Mouse (Mus musculus): ENCODE data around the gene Lrrc4c. TPM values are rescaled to one million over a fixed set of nuclear protein-coding genes. Genes with fewer than 3 reads are reported as not detected.

Lrrc4c gene
- total and polyA plus RNA-seq, 2 experiments from 2014 or later: 51.8 to 66.4 TPM

DNA sequence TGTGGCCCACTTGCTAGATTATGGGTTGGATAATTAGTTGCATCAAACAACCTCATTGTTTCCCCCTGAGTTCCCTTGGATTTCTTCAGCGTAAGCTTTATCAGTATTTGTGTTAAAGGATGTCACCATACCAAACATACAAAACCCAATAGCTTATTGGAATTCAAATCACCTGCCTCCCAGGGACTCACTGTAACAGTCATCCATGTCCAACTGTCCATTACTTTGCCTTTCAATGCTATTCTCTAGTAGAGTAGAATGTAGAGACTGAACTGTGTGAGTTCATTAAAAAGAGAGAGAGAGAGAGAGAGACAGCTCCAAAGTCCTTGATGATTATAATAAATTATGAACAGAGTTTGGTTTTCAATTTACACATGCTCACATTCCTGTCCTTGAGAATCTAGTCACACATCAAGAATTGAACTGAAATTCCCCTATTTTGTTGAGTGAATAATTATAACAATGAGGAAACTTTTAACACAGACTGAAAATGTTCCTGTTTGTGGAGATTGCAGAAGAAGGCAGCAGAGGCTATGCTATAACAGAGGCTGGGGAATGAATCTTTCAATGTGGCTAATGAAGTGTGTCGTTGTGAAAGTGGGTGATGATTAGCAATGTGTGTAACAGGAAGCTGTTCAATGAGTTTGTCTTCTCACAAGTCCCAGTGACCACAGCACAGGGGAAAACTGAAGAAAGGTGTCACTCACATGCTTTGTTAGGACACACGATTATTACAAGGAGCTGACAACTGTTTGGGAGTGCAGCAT is 181.3 kb downstream of the Lrrc4c start:
- Histone ChIP-seq H3K4me2 (ENCODE audit: low read depth, low read length, poor library complexity, severe bottlenecking) (no peak overlapping the region), H3K4me3 (ENCODE audit: low read depth, low read length) (no peak overlapping the region), H3K9me3 (ENCODE audit: low read length) (no peaks in the 10 kb centered on the region), H3K4me1 (ENCODE audit: insufficient read depth, low read length) (no peaks in the 10 kb centered on the region), H3K27me3 (ENCODE audit: insufficient read depth, low read length) (no peaks in the 10 kb centered on the region), H3K27ac (ENCODE audit: low read depth, low read length) (no peak overlapping the region), H3K9ac (replicated peaks; ENCODE audit: low read length, poor library complexity, severe bottlenecking) (no peak overlapping the region), H3K36me3 (ENCODE audit: insufficient read depth, low read length) (no peaks in the 10 kb centered on the region)
- ATAC-seq (ENCODE audit: low FRiP score): no peak
- WGBS: 64% methylated on average over 3 of the region's 3 CpGs
- DNase-seq (ENCODE audit: low spot score): no peak
- TF ChIP-seq CTCF (IDR thresholded peaks at IDR 0.05): no peak

DNA sequence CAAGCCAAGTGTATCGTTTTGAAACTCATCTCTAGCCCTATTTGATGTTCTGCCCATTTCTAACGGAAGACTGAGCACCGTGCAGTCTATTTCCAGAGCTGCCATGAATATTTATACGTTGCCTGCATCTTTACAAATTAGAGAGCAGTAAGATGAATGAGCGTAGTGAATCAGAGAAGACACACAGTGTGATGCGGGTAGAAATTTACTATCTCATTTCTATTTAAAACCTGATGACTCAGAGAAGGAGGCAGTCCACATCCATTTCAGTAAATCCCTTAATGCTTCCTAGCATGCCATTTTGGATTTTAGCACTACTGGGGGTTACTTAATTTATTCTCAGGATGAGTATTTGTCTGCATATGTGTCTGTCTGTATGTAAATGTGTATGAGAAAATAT is 186.2 kb downstream of the Lrrc4c start:
- no peaks in the 10 kb centered on the region for H3K9me3 ChIP-seq (ENCODE audit: low read length)
- H3K27me3 ChIP-seq (ENCODE audit: insufficient read depth, low read length): no peaks in the 10 kb centered on the region
- H3K9ac ChIP-seq (replicated peaks; ENCODE audit: low read length, poor library complexity, severe bottlenecking): no peak overlapping the region
- no peak overlapping the region for H3K27ac ChIP-seq (ENCODE audit: low read depth, low read length)
- H3K4me2 ChIP-seq (ENCODE audit: low read depth, low read length, poor library complexity, severe bottlenecking): no peak overlapping the region
- H3K36me3 ChIP-seq (ENCODE audit: insufficient read depth, low read length): no peaks in the 10 kb centered on the region
- no peak for TF ChIP-seq CTCF (IDR thresholded peaks at IDR 0.05)
- H3K4me3 ChIP-seq (ENCODE audit: low read depth, low read length): no peak overlapping the region
- DNase-seq (ENCODE audit: low spot score): peak; percentile 38
- WGBS: 54% methylated on average over 6 of the region's 6 CpGs
- no peak for ATAC-seq (ENCODE audit: low FRiP score)
- no peaks in the 10 kb centered on the region for H3K4me1 ChIP-seq (ENCODE audit: insufficient read depth, low read length)

DNA sequence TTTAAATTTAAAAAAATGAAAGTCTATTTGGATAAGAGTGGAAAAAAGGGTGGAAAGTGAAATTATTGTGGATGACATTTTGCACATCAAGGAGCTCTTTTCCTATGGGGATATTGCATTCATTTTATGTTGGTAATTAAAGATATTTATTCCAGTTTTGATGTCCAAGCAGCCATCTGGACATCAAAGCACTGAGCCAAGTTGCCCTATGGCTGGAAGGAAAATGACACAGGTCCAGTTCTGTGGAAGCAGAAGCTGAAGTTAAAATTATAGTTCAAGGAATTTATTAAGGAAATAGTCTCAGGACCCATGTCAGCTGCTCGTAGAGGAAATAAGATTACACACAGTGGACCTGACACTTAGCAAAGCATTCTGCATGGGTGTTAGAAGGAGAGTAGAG is 187.7 kb downstream of the Lrrc4c start:
- H3K27me3 ChIP-seq (ENCODE audit: insufficient read depth, low read length): no peaks in the 10 kb centered on the region
- ATAC-seq (ENCODE audit: low FRiP score): no peak
- WGBS: 79% methylated on average over 1 of the region's 1 CpGs
- no peak for DNase-seq (ENCODE audit: low spot score)
- H3K4me1 ChIP-seq (ENCODE audit: insufficient read depth, low read length): no peaks in the 10 kb centered on the region
- H3K36me3 ChIP-seq (ENCODE audit: insufficient read depth, low read length): no peaks in the 10 kb centered on the region
- TF ChIP-seq CTCF (IDR thresholded peaks at IDR 0.05): no peak
- no peak overlapping the region for H3K4me2 ChIP-seq (ENCODE audit: low read depth, low read length, poor library complexity, severe bottlenecking)
- no peak overlapping the region for H3K27ac ChIP-seq (ENCODE audit: low read depth, low read length)
- no peak overlapping the region for H3K9ac ChIP-seq (replicated peaks; ENCODE audit: low read length, poor library complexity, severe bottlenecking)
- no peak overlapping the region for H3K4me3 ChIP-seq (ENCODE audit: low read depth, low read length)
- no peaks in the 10 kb centered on the region for H3K9me3 ChIP-seq (ENCODE audit: low read length)

DNA sequence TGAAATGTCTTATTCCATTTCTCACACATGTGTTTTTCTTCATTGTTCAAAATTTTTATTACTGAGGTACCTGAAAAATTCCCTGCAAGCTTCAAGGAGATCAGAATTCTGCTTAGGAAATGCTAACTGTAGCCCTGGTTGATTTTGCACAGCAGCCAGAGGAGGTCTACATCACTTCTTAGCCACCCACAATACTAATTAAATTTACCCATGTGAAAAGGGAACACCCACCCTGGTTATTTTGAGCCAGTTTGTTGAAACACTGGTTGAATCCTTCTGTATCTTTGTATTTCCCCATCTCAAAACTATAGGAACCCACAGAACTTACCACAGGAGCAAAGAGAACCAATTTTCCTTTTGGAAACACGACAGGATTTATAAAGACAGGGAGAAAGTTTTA is 191.0 kb downstream of the Lrrc4c start:
- no peak for TF ChIP-seq CTCF (IDR thresholded peaks at IDR 0.05)
- WGBS: 61% methylated on average over 1 of the region's 1 CpGs
- Histone ChIP-seq H3K27ac (ENCODE audit: low read depth, low read length) (no peak overlapping the region), H3K9ac (replicated peaks; ENCODE audit: low read length, poor library complexity, severe bottlenecking) (no peak overlapping the region), H3K4me2 (ENCODE audit: low read depth, low read length, poor library complexity, severe bottlenecking) (no peak overlapping the region), H3K9me3 (ENCODE audit: low read length) (no peaks in the 10 kb centered on the region), H3K4me3 (ENCODE audit: low read depth, low read length) (no peak overlapping the region), H3K27me3 (ENCODE audit: insufficient read depth, low read length) (no peaks in the 10 kb centered on the region), H3K36me3 (ENCODE audit: insufficient read depth, low read length) (no peaks in the 10 kb centered on the region), H3K4me1 (ENCODE audit: insufficient read depth, low read length) (no peaks in the 10 kb centered on the region)
- no peak for DNase-seq (ENCODE audit: low spot score)
- no peak for ATAC-seq (ENCODE audit: low FRiP score)

DNA sequence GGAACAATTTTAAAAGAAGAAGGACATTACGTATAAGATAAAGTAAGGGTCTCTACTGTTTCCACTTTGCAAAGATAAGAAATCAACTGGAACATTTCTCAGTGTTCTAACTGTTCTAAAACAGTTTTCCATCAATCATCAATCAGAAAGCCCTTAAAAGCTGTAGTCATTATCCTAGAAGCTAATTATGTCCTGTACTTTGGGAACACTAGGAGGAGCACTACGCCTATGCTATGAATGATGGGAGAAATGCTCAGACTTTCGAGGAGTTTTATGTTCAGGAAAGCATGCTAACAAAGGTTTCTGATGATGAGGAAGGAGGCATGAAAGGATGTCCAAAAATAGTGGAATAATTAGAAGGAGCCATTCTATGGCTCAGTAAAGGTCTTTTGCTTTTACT is 219.5 kb downstream of the Lrrc4c start:
- no peaks in the 10 kb centered on the region for H3K36me3 ChIP-seq (ENCODE audit: insufficient read depth, low read length)
- DNase-seq (ENCODE audit: low spot score) (no peak), ATAC-seq (ENCODE audit: low FRiP score) (no peak)
- H3K4me2 ChIP-seq (ENCODE audit: low read depth, low read length, poor library complexity, severe bottlenecking): no peak overlapping the region
- H3K27me3 ChIP-seq (ENCODE audit: insufficient read depth, low read length): no peaks in the 10 kb centered on the region
- no peak overlapping the region for H3K9ac ChIP-seq (replicated peaks; ENCODE audit: low read length, poor library complexity, severe bottlenecking)
- 0 out of 2 replicates have a peak, but pooled peaks have one; percentile 22 for TF ChIP-seq CTCF (IDR thresholded peaks at IDR 0.05)
- no peak overlapping the region for H3K4me3 ChIP-seq (ENCODE audit: low read depth, low read length)
- H3K9me3 ChIP-seq (ENCODE audit: low read length): no peaks in the 10 kb centered on the region
- 85% methylated on average over 3 of the region's 3 CpGs for WGBS
- H3K27ac ChIP-seq (ENCODE audit: low read depth, low read length): no peak overlapping the region
- H3K4me1 ChIP-seq (ENCODE audit: insufficient read depth, low read length): no peaks in the 10 kb centered on the region

GRCm38 (mm10) chr2:96547171-96547570 is 229.2 kb downstream of the Lrrc4c start:
- 84% methylated on average over 1 of the region's 1 CpGs for WGBS

More at GRCm38 (mm10) chr2:96547171-96547570, 229.2 kb downstream of the Lrrc4c start:
- no peak overlapping the region for H3K4me3 ChIP-seq (ENCODE audit: low read depth, low read length)
- no peak overlapping the region for H3K27ac ChIP-seq (ENCODE audit: low read depth, low read length)
- H3K4me2 ChIP-seq (ENCODE audit: low read depth, low read length, poor library complexity, severe bottlenecking): no peak overlapping the region
- DNase-seq (ENCODE audit: low spot score): no peak
- no peaks in the 10 kb centered on the region for H3K9me3 ChIP-seq (ENCODE audit: low read length)
- no peaks in the 10 kb centered on the region for H3K36me3 ChIP-seq (ENCODE audit: insufficient read depth, low read length)
- ATAC-seq (ENCODE audit: low FRiP score): no peak
- H3K27me3 ChIP-seq (ENCODE audit: insufficient read depth, low read length): no peaks in the 10 kb centered on the region
- no peaks in the 10 kb centered on the region for H3K4me1 ChIP-seq (ENCODE audit: insufficient read depth, low read length)
- no peak overlapping the region for H3K9ac ChIP-seq (replicated peaks; ENCODE audit: low read length, poor library complexity, severe bottlenecking)
- TF ChIP-seq CTCF (IDR thresholded peaks at IDR 0.05): no peak
